ENCODE assay signal across 12 mouse cellular contexts in the genomic region with DNA sequence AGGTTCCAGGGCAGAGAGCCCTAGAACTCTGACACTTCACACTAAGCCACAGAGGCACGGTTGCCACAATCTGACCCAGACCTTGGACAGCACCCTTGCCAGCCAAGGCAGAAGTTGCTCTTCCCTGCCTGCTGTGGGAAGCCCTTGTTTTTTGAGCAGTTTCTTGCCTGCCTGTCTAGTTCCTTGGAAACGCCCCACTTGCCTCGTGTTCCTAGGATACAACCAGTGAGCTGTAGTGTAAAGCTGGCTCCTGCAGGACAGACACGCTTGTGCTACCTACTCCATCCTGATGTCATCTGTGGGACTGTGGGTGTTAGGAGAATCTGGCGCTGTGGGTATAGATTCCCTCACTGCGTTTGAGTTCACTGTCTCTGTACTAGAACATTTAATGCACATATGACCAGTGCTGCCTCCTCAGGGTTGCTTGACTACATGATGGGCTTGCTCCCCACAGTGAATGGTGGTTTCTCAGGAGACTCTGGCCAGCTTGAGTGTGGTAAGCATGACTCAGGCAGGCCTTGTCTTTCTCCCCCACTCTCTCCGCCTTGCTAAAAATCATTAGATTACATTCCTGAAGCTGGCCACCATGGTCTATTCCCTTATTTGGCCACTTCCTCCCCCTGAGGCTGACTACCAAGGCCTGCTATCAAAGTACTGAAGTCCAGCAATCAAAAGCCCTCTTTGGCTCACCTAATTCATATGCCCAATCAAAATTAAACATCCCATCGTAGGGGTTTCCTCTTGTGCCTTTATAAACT. TPM values are rescaled to one million over a fixed set of nuclear protein-coding genes. Genes with fewer than 3 reads are reported as not detected.
DNase-seq lines count a peak whose midpoint lies in the region; ATAC-seq and TF ChIP-seq lines count a peak whose summit lies in the region.
"Had no signal": no experiment of that assay in that cellular context is flagged by ENCODE, and none has a peak within 500 bp of the region (broad histone marks: within the 10 kb centered on the region; RNA-seq: fewer than 3 reads in every experiment).

No protein-coding gene starts in this region.

- no peaks in the 10 kb centered on the region for H3K9me3 ChIP-seq in hindbrain, postnatal 0 days (ENCODE audit: low read length)
- no peaks in the 10 kb centered on the region for H3K9me3 ChIP-seq in hindbrain, embryonic 11.5 days (ENCODE audit: control insufficient read depth, low read length)
- H3K9me3 ChIP-seq: limb, embryonic 15.5 days; midbrain, embryonic 15.5 days had no signal

- WGBS in hindbrain, postnatal 0 days, result 48% methylated on average over 8 of the region's 8 CpGs
- WGBS in hindbrain, embryonic 11.5 days, result 66% methylated on average over 8 of the region's 8 CpGs

- 0 out of 2 replicates have a peak, but pooled peaks have one; percentile 35 for ATAC-seq in hindbrain, postnatal 0 days
- no peak for ATAC-seq in hindbrain, embryonic 11.5 days (ENCODE audit: low FRiP score)
- ATAC-seq: midbrain, embryonic 15.5 days had no signal

- no peak overlapping the region for H3K4me3 ChIP-seq in hindbrain, postnatal 0 days (ENCODE audit: low read length)
- H3K4me3 ChIP-seq in hindbrain, embryonic 11.5 days (ENCODE audit: low read depth, low read length), result no peak overlapping the region
- H3K4me3 ChIP-seq: layer of hippocampus, adult 2 months; limb, embryonic 15.5 days; midbrain, embryonic 15.5 days had no signal

- no peaks in the 10 kb centered on the region for H3K27me3 ChIP-seq in hindbrain, postnatal 0 days (ENCODE audit: insufficient read depth, low read length)
- no peaks in the 10 kb centered on the region for H3K27me3 ChIP-seq in hindbrain, embryonic 11.5 days (ENCODE audit: control insufficient read depth, insufficient read depth, low read length)
- H3K27me3 ChIP-seq: limb, embryonic 15.5 days; midbrain, embryonic 15.5 days had no signal

- H3K27ac ChIP-seq in hindbrain, postnatal 0 days, result no peak overlapping the region
- H3K27ac ChIP-seq in hindbrain, embryonic 11.5 days (ENCODE audit: low read depth, low read length), result no peak overlapping the region
- H3K27ac ChIP-seq: layer of hippocampus, adult 2 months; limb, embryonic 15.5 days; midbrain, embryonic 15.5 days had no signal

- H3K9ac ChIP-seq in hindbrain, postnatal 0 days (replicated peaks; ENCODE audit: low read length), result no peak overlapping the region
- H3K9ac ChIP-seq in hindbrain, embryonic 11.5 days (ENCODE audit: low read depth, low read length), result no peak overlapping the region
- H3K9ac ChIP-seq: limb, embryonic 15.5 days; midbrain, embryonic 15.5 days had no signal

- H3K4me1 ChIP-seq in hindbrain, postnatal 0 days (ENCODE audit: insufficient read depth, low read length), result no peaks in the 10 kb centered on the region
- H3K4me1 ChIP-seq in hindbrain, embryonic 11.5 days (replicated peaks; ENCODE audit: control insufficient read depth, insufficient read depth, low read length), result no peaks in the 10 kb centered on the region
- H3K4me1 ChIP-seq: limb, embryonic 15.5 days; midbrain, embryonic 15.5 days had no signal

- no peak overlapping the region for H3K4me2 ChIP-seq in hindbrain, postnatal 0 days (ENCODE audit: low read depth, low read length)
- no peak overlapping the region for H3K4me2 ChIP-seq in hindbrain, embryonic 11.5 days (replicated peaks; ENCODE audit: low read depth, low read length)
- H3K4me2 ChIP-seq: limb, embryonic 15.5 days; midbrain, embryonic 15.5 days had no signal

- H3K36me3 ChIP-seq in hindbrain, postnatal 0 days (ENCODE audit: insufficient read depth, low read length), result no peaks in the 10 kb centered on the region
- no peaks in the 10 kb centered on the region for H3K36me3 ChIP-seq in hindbrain, embryonic 11.5 days (ENCODE audit: control insufficient read depth, insufficient read depth, low read length)
- H3K36me3 ChIP-seq: limb, embryonic 15.5 days; midbrain, embryonic 15.5 days had no signal

- no peak for TF ChIP-seq CTCF in hindbrain, postnatal 0 days (IDR thresholded peaks at IDR 0.05; ENCODE audit: low read depth)

- DNase-seq in hindbrain, postnatal 0 days (ENCODE audit: low spot score), result no peak
- DNase-seq in hindbrain, embryonic 11.5 days (ENCODE audit: low spot score), result no peak
- DNase-seq in right cerebral cortex, adult 18-20 months, result peak; percentile 38
- DNase-seq in right cerebral cortex, postnatal 4 days, result no peak
- peak; percentile 71 for DNase-seq in adipocyte (ENCODE audit: low spot score)
- DNase-seq in yolk sac, embryonic 10.5 days (ENCODE audit: low spot score), result peak; percentile 24
- DNase-seq in thymus, postnatal 14 days, result no peak
- DNase-seq: kidney, adult 18-20 months; lung, postnatal 14 days had no signal

RNA-seq across cellular contexts. Expression of a gene that starts 18.8 kb away (rescaled TPM):
- total RNA-seq in hindbrain, postnatal 0 days (2014; rRNA removed), result 2.6 and 8.4 TPM in 2 replicates
- polyA plus RNA-seq in hindbrain, postnatal 0 days (2015; fragmentation: Nextera tagmentation; extraction: Ambion mirVana), result 2.1 and 2.4 TPM in 2 replicates
- 1.3 and 1.9 TPM in 2 replicates for polyA plus RNA-seq in hindbrain, embryonic 11.5 days (2014; fragmentation: Nextera tagmentation; extraction: Ambion mirVana)

RNA-seq across cellular contexts. Expression of a gene that starts 43.0 kb away (rescaled TPM):
- 234 and 397 TPM in 2 replicates for total RNA-seq in hindbrain, postnatal 0 days (2014; rRNA removed)
- polyA plus RNA-seq in hindbrain, postnatal 0 days (2015; fragmentation: Nextera tagmentation; extraction: Ambion mirVana), result 1.4 and 2.4 TPM in 2 replicates
- polyA plus RNA-seq in hindbrain, embryonic 11.5 days (2014; fragmentation: Nextera tagmentation; extraction: Ambion mirVana), result 15.2 and 16.9 TPM in 2 replicates

RNA-seq across cellular contexts. Expression of a gene that starts 44.1 kb away (rescaled TPM):
- total RNA-seq in hindbrain, postnatal 0 days (2014; rRNA removed), result 1,585 and 2,263 TPM in 2 replicates
- polyA plus RNA-seq in hindbrain, postnatal 0 days (2015; fragmentation: Nextera tagmentation; extraction: Ambion mirVana), result 15.7 and 22.9 TPM in 2 replicates
- polyA plus RNA-seq in hindbrain, embryonic 11.5 days (2014; fragmentation: Nextera tagmentation; extraction: Ambion mirVana), result 61.9 and 71.6 TPM in 2 replicates

RNA-seq across cellular contexts. Expression of a gene that starts 49.4 kb away (rescaled TPM):
- total RNA-seq in hindbrain, postnatal 0 days (2014; rRNA removed), result 127 and 159 TPM in 2 replicates
- 10.2 and 10.6 TPM in 2 replicates for polyA plus RNA-seq in hindbrain, postnatal 0 days (2015; fragmentation: Nextera tagmentation; extraction: Ambion mirVana)
- 4.2 and 5.8 TPM in 2 replicates for polyA plus RNA-seq in hindbrain, embryonic 11.5 days (2014; fragmentation: Nextera tagmentation; extraction: Ambion mirVana)

Comparison
In these comparisons a context has a peak if more than half of its experiments do, and no peak if none do; other contexts are left out.
1. DNase-seq: peak in right cerebral cortex, adult 18-20 months (single experiment), adipocyte (single experiment) and yolk sac, embryonic 10.5 days (single experiment); none in hindbrain, postnatal 0 days (single experiment), hindbrain, embryonic 11.5 days (single experiment), right cerebral cortex, postnatal 4 days (single experiment) and thymus, postnatal 14 days (single experiment).